Mouse (Mus musculus) cerebellum, adult 11-12 months (tissue): ENCODE results near the gene Csnk1d.

Experiments
- DNase-seq: peaks from one replicate; pipeline ENCODE4 v3.0.0; 2022

The Csnk1d gene

DNA sequence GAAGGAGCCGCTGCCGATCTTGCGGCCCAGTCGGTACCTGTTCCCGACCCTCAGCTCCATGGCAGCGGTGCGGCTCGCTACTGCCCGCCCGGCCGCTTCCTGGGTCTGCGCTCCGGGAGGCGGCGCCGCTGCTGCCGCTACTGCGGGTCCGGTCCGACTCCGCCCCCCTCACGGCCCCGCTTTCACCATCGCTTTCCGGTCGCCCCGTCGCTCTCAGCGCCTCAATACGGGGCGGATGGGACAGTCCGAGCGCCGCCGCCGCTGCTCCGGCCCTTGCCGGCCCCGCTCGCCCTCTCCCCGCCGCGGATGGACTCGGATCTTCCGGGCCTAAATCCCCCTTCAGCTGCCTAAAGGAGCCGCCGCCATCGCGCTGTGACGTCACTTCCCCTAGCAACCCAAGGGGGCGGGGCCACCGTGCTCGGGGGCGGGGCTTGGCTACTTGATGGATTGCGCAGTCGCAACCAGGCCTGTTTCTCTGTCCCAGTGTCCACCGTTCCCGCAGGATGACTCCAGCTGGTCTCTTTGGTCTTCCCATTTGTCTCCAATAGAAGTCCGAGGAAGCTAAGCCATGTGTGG lies at the start of gene Csnk1d:
TSS of gene Csnk1d (minus strand) at position 380 of the 576 bp plus-strand sequence.
- DNase-seq = peak; percentile 98

DNA sequence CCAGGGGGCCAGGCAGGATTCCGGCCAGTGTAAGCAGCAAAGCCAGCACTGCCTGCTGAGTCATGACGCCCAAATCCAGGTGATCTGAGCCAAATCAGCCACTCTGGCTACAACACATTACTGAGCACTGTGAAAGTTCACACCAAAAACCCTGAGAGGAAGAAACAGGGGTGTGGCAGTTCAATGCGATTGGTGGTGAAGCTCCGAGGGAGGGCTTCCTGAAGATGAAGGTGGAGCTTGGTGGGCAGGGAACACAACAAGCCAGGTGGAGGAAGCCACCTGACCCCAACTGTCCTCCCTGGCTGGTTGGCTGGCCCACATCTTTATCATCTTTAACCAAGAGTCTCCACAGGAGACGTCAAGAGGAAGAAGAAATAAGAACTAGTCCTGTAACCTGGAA lies 48.2 kb upstream of the Csnk1d start, which contains the start of gene Cd7:
TSS of gene Cd7 (minus strand) at position 117 of the 400 bp plus-strand sequence.
- no peak for DNase-seq

DNA sequence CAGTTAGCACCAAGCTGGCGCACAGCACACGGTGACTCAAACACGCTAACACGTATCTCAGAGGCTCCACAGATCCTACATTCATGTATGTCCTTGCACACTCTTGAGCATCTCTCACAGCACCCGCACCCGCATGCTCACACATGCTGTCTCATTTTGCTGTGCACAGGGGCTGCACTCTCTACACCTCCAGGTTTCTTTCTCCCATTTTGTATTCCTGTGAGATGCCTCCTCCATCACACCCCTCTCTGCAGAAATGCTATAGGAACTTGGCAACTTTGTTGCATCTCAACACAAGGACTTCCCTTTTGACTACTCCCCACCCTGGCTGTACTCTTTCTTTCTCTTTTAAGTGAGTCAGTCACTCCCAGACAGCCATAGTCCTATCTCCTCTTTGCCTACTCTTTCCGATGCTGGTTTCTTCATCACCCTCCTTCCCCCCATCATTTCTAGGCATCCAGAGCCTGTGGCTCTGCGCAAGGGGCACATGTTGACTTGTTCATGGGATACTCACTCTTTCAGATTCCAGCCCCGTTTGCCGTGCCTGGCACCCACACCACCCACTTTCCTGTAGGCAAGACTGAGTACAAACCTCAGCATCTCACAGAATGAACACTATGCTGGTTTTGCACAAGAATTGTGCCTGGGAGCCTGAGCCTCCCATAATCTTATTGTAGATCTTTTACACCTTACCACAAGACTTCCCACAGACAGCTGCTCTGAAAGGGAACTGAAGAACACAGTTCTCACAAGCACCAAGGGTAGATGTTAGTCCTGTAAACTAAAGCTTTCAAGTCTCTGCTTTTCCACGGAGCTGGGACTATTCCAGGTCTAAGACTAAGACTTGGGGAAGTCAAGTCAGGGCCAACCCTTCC lies 47.5 kb upstream of the Csnk1d start:
- no peak for DNase-seq

DNA sequence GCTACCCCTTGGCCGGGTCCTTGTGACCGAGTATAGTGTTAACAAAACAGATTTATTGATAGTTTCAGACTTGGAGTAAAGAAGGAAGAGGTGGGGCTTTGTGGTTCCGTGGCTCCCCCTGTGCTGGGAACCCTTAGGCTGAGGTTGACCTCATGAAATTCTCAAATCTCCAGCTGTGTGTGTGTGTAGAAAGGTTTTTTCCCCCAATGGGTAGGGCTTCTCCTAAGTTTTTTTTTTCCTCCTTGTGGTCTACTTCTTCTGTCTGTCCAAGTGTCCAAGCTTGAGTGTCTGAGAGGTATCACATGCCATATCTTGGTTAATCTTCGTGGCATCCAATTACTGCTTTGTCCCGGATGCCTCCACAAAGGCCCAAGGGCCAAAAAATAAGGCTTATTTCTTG lies 42.0 kb upstream of the Csnk1d start:
- DNase-seq = no peak

DNA sequence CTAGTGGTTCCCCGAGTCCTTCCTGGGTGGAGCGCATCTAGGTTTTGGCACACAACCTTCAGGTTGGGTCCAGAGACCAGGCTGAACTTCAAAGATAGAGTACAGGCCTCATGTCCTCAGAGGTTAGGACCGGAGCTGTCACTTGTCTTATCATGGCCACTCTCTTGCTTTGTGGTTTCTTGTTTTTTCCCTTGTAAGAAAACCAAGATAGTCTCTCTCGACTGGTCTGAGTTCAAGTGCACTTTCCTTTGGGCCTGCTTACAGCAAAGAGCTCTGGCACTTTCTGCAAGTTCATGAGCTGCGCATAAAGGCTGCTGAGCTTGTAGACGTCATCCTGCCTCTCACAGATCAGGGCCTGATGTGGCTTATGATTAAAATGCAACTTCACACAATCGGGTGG lies 36.1 kb upstream of the Csnk1d start:
- no peak for DNase-seq

DNA sequence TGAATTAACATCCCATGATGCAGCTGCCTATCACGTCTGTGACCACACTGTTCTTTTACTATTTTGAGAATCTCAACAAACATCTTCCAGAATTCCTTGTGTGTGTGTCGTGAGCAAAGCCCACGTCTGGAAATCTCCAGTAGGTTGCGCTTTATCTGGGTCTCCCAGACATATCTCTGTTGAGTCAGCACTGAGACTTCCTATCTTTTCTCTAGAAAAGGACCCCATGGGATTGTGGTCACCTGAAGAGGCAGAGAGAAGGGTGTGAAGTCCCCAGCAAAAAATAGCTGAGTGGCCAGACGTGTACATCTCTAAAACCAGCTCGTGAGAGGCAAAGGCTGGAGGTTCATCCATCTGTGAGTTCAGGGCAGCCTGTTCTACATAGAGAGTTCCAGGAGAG lies 33.0 kb upstream of the Csnk1d start:
- no peak for DNase-seq

DNA sequence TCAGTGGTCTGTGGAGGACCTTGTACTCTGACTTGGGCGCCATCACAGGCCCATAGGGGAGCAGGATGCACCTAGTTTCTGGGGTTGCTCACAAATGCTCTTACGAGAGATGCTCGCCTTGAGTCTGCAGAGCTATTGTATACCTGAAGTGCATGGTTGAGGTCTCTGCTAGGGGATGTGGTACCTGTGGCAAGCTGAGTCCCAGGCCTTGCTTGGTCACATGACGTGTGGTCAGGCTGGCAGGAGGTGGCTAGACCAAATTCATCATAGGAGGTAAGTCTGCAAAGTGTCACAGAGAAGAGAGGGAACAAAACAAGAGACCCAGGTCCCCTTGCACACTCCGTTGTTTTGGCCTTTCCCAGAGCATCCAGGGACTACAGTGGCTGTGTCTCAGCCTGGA lies 28.4 kb upstream of the Csnk1d start:
- DNase-seq = no peak

DNA sequence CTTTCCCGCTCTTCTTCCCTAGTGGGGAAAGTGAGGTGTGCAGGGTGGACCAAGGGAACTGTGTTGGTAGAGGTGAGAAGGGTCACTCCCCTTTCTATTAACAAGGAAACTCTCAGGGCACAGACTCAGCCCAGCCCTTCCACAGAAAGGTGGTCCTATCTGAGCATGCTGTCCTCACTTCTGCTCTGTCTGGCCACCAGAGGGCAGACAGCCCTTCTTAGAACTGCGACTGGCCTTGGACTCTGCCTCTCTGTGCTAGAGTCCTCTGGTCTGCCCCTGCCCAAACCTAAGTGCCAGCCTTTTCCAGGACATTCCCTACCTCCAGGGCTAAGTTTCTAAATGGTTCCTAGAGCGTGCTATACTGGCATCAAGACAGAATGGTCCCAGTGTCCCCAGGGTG lies 26.6 kb upstream of the Csnk1d start:
- DNase-seq = peak; percentile 38

DNA sequence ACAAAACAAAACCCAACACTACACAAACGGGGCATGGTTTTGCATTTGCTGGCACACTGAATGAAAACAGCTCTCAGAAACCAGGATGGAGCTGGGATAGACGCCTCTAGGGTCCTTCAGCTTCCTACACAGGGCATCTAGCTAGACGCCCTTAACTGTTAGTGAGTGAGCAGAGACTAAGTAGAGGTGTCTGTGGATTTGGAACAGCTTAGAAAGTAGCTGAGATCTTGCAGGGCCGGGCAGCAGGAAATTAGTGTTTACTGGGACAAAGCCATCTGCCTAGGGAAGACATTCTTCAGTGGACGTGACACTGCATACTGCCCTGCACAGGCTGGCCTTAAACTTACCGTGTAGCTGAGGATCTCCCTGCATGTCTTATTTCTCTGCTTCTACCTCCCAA lies 24.3 kb upstream of the Csnk1d start:
- DNase-seq = no peak

DNA sequence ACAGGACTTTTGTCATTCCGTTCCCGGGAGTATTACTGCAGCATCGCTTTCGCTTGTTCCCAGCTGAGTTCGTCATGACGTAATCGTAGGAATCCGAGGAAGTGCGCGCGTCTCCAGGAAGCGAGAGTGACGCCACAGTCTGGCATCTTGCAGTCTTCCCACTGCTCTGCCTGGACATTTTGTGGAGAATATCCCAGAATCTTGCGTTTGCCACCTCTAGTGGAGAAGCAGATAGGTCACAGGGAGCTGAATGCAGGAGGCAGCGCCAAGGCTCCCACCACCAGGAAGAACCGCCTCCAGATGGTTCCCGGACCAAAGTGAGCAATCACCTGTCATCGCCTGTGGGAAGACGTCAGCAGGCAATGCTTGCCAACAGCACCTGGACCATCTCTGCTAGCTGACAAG lies 23.8 kb upstream of the Csnk1d start:
- DNase-seq = peak; percentile 87

DNA sequence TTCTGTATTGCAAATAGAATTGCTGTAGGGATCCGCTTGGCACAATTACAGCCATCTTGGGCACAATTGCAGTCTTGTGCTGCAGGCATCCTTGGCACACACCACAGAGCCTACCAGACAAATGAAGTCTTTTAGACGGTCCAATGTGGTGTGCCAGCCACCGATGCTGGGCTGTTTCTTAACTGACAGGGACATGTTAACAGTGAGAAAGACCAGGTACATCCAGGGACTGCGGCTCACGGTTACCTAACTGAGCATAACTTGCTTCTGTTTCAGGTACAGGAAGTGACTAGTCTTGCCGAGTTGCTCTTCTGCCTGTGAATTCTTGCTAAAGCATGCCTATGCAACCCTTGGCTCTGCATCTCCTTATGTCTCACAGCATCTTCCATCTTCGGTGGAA lies 22.5 kb upstream of the Csnk1d start:
- no peak for DNase-seq

DNA sequence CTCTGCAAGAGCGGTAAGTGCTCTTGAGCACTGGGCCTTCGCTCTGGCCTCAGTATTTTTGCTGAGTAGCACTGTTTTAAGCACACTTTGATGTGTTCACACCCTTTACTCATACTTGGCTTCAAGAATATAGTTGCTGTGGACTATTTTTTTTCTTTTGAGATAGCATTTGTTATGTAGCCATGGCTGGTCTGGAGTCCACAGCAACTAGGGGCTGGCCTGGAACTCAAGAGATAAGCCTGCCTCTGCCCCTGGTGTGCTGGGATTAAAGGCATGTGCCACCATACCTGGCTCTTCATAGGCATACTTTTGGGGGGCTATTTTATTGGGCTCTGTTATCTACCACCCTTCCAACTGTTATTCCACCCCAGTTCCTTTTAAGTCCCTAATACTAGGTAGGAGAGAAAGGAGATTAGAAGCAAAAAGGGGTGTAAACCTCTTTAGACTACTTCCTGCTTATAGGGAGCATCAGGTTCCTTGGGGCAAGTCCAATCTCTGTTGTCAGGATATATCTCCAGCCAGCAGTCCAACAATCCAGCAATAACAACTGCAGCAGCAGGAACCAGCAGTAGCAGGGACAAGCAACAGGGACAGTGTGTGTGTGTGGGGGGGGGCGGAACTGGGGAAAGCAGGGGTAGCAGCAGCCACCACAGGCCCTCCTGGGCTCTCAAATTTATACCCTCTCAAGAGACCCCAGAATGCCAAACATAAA lies 19.1 kb upstream of the Csnk1d start:
- DNase-seq = no peak

DNA sequence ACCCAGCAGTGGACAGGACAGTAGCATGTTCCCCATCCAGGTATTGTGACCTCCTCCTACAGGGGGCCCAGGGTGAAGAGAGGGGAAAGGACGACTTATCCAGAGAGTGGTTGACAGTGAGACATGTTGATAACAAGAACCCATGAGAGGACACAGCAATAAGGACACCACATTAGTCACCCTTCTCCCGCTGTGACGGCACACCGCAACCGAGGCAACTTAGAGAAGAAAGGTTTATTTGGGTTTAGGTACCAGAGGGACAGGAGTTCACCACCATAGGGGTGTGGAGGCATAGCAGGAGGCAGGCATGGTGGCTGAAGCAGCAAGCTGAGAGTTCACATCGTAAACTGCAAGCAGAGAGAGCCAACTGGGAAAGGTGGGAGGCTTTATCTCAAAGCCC lies 15.1 kb upstream of the Csnk1d start:
- DNase-seq = no peak

DNA sequence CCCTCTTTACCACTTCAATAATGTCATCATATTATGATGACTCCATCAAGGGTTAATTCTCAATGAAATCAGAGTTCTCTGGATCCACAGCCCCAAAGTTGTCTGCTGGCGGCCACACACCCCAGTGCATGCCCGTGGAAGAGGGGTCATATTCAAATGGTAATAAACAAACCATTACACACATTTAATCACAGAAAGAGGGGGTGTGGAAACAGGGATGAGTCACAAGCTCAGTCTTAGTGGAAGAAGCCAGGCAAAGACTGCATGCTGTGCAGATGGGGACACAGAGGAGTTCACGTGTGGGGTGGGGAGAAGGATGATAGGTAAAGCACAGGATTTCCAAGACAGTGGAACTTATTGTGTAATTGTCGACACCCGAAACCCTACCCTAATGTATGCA lies 13.2 kb upstream of the Csnk1d start:
- DNase-seq = no peak

DNA sequence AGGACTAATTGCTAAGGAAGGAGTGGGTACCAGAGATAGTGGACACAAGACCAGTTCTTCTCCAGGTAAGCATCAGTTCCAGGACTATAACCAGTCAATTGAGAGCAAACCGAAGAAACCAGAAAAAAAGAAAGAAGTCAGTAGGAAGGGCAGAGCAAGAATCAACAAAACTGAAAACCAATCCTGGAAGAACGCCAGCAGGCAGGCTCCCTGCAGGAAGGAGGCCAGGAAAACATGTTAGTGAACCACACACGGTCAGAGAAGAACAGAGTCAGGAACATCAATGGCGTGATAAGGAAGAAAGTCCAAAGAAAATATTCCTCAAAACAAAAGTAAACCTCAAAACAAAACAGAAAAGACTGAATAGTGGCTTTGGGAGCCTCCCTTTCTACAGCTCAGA lies 10.8 kb upstream of the Csnk1d start:
- no peak for DNase-seq

DNA sequence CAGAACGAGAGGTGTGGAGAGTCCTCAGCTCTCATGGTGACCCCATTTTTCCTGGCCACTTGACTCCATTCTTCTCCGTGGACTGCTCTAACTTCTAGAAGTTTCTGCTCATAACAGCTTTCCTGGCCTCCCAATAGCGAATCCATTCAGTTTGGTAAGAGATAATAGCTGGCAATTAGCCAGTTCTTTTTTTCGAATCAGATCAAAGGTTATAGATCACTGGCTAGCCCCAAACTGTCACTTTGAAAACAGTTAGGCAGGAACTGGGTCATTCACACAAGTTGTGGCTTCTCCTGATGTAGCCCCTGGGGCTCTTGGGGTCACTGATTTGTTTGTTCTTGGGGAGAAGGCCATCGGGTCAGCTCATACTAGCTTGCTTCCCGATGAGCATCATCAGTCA lies 3.6 kb upstream of the Csnk1d start:
- DNase-seq = no peak

DNA sequence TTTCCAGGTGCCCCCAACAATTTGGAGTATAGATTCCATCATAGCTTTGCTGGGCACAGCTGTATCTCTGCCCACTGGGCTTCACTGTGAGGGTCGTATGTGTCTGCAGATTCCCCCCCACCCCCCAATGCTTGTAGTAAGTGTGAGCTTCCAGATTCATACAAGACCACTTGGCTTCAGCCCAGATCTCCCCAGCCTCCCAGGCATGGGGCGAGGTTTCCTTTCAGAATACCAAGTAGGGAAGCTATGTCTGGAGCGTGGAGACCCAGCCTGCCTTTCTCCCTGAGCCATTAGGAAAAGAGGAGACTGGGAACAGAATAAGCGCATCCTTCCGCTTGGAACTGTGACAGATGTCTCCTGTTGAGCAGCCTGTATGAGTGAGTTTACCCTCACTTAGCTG lies 2.5 kb upstream of the Csnk1d start:
- no peak for DNase-seq

DNA sequence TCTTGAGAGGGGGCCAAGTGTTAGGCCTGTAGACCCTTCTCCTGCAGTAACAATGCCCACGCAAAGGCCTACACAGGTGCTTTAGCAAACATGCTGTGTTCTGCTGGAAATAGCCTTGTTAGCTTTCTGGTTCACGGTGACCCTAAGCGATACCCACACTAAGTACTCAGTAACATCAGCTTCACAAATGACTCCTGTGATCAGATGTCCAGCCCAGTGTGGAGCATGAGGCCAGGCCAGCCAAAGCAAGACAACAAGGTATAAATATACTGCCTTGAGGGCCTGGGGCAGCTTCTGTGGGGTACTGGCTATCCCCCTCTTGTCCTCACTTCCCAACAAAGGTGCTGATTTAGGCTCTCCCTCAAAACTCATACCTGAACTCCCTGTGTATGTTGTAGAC lies 1.9 kb upstream of the Csnk1d start:
- DNase-seq = no peak

DNA sequence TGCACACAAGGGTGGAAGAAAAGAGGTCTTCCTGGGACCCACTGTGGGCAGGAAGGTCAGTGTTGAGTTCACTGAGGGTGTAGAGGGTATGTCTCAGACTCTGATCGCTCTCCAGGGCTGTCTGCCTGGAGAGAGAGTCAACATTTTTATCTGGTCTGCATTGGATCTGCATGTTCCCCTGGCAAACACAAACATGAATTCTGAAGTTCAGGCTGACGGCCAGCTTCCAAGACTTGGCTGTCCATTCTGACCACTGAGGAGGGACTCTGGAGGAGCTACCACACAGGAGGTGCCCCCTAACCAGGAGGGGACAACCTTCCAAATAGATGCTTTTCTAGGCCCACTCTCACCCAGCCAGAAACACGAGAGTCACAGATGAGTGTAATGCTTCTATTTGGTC lies 661 bp upstream of the Csnk1d start:
- DNase-seq = peak; percentile 53

DNA sequence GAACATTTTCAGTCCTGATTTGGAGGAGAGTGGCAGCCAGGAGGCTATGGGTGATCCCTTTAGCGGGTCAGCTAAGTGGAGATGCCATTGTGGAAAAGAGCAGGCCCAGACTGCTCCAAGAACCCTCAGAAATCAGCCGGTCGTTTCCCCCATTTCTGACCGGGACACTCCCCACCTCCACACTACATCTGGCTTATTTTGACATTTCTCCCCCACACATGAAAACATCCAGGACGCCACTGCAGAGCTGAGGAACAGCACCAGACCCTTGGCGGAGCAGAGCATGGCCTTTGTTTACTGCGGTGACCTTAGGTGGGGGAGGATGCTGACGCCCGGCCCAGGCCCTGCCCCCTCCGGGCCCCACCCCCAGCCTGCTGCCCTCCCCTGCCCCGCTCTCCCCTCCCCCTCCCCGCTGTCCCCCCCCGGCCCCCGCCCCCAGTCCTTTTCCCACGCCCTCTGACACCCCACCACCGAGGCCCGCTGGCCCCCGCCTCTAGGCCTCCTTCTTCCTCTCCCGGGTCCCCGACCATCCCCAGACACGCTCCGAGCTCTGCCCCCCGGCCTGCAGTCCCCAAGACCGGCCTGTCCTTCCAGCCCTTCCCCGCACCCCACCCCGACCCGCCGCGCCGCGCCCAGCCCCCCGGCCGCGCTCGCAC lies 876 bp downstream of the Csnk1d start:
- peak; percentile 56 for DNase-seq

DNA sequence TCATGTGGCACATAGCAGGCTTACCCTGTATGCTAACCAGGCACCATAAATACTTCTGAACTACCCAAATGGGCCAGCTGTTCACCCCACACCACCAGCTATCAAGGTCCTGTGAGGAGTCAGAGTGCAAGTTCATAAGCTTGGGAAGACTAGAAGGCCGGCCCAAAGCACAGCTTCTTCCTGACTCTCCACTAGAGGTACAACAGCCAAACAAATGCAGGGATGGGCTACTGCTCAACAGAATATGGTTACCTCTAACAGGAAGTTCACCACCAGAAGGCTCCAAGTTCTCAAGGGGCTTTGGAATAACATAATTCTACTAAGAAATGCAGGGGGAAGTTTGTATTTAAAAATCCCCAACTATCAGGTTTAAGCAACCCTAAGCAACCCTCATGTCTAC lies 1.6 kb downstream of the Csnk1d start:
- DNase-seq = no peak

DNA sequence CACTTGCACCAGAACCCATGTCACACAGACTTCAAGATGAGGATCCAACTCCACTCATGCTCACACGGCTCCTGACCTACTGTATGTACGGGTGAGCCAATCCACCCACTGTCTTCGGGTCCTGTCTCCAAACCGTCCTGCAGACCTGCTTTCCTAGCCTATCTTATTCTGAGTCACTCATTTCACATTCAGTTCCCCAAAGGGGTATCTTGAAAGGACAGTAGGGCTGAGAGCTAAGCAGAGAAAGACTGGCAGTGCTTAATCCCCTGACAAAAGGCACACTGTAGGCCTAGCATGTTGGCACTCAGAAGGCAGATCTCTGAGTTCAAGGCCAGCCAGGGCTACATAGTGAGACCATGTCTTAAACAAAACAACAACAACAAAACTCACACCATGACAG lies 2.7 kb downstream of the Csnk1d start:
- no peak for DNase-seq

DNA sequence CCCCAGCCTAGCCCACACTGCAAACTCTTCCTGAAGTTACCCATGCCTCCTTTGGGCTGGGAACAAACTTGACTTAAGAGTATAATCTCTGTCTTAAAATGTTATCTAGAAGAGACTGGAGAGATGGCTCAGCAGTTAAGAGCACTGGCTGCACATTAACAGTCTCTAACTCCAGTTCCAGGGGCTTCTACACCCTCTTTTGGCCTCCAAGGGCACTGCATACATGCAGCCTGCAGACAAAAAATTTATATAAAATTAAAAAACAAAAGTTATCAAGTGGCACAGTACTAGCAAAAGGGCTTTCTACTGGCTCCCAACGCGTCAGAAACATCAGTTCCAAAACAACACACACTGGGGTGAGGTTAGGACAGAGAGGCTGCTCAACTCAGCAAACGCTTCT lies 3.5 kb downstream of the Csnk1d start:
- no peak for DNase-seq
